Mouse (Mus musculus) cerebellum, adult 9-10 months (tissue): ENCODE data around the gene Pxk.

Experiments used
- DNase-seq: peaks from one replicate; pipeline ENCODE4 v3.0.0; 2022

Gene Pxk

DNA sequence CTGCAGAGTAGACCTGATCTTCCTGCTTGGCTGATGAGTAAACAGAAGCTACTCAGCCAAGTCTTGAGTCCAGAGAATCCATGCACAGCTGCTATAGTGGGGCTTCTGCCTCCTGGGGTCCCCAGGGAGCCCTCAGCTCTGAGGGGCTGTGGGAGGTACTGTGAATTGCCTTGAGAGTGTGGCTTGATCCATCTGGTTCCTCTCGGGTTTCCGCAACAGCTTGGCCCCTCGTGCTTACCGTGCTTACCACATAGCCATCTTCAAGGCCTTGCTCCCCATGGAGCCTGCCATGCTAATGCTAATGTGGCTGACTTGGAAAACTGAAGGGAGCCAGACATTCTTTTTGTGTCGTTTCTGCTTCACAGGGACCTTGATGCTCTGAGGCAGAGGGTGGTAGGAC is 109.1 kb downstream of the Pxk start:
- no peak for DNase-seq

DNA sequence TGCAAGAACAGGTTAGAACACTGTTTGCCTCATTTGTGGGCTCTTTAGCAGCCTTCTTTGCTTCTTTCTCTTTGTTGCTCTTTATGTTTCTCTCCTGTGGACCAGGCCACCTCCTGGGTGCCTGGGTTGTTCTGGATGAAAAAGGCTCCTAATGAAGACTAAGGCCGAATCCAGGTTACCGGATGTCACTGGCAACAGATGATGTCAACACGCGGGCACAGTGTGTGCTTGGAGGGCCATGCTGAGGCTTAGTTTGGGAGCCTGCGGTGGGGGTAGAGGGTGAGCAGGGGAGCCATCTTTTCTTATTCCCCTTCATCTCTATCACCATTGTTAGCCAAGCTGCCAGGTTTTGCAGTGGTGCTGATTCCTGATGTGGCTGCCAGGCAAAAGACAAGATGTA is 109.5 kb downstream of the Pxk start:
- DNase-seq: no peak

DNA sequence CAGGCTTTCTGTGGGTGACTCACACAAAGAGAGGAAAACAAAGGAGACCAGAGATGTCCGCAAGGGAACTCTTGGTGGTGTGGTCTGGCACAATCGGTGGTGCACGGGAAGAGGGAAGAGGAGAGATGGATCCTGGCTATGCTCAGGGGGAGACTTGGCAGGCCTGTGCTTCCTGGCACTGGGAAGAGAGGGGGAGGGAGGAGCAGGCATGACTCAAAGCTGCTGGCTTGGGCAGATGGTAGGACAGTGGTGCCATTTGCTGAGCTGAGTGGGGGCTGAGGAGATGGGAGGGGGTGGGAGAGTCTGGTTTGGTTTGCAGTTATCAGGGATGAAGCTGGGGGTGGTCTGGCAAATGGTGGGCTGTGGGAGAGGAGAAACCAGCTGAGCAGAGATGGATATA is 110.9 kb downstream of the Pxk start:
- peak; percentile 47 for DNase-seq

DNA sequence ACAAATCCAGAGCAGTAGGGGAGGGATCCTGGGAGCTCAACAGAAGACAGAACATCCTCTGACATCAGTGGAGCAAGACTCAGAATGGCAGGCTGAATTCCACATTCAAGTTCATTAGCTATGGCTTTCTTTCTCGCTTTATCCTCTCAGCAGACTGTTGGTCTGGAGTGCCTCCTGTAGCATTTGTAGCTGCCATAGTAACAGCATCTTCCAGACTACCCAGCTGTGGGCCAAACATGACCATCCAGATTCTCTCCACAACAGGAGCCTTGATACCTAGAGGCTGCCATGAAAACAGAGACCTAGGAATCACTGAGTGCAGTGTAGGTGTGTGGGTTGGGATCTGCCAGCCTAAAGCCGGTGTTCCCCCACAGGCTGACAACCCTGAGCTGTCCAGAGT is 111.9 kb downstream of the Pxk start:
- no peak for DNase-seq

DNA sequence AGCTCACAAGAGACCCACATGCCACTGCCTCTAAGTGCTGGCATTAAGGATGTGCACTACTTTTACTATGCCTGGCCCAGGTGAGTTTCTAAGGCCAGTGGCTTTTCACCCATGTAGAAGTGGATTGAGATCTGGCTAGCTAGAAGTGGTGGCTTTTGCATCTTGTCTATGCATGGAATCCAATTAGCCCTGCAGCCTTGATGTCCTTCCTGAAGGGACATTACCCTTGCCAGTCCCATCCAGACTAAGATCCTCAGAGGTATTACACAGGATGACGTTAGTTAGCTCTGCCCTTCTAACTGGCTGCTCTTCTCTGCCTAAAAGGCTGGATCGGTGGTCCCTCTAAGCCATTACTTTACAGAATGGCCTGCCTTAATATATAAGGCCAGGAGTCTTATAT is 115.0 kb downstream of the Pxk start:
- DNase-seq: peak; percentile 58

DNA sequence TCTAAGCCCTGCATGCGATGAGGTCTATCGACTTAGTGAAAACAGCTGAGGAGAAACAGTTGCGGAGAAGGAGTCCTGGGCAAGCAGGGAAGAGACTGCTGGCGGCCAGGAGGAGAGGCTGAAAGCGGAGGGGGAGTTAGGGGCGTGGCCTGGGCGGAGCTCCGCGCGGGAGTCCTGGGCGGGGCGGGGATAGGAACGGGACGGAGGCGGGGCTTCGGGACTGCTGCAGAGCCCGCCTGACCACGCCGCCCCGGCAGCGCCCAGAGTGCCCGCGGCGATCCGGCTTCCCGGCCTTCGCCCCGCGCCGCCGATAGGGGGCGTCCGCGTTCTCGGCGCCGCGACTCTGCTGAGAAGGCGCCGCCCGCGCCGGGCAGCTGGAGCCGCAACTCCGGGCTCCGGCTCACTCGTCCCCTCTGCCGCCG is 115.8 kb downstream of the Pxk start, which contains the start of gene Kctd6:
Gene Kctd6 (plus strand): TSS at position 338 of the 422 bp plus-strand sequence.
- peak; percentile 97 for DNase-seq
